Mouse (Mus musculus) thymus, adult 2 months (tissue): ENCODE measurements at regions not wholly inside any gene's neighbourhood (a gene's known extent, or its start where the extent isn't known, plus 50 kb on each side); places are given as distances from the start of the nearest gene placed in this dataset.

Experiments used
- CTCF ChIP-seq: fragments of 200-500 bp; IDR thresholded peaks from 2 replicates; pipeline ENCODE4 v1.5.1; 2012; ENCODE audit warnings: mild to moderate bottlenecking, control low read depth, low read length, moderate library complexity, borderline replicate concordance; ENCODE audit not compliant: control insufficient read depth, poor library complexity, insufficient read depth; ENCODE audit errors: extremely low read depth
- POLR2A ChIP-seq: fragments of 200-500 bp; IDR thresholded peaks from 2 replicates; pipeline ENCODE4 v1.6.1; 2012; ENCODE audit warnings: mild to moderate bottlenecking, low read length, control low read depth, moderate library complexity; ENCODE audit not compliant: control insufficient read depth, poor library complexity, insufficient read depth; ENCODE audit errors: extremely low read depth

GRCm38 (mm10) chr19:37821671-37822190 lies 124.1 kb downstream of the Cyp26a1 start:
- TF ChIP-seq POLR2A (no peak), CTCF (no peak)
